Mouse (Mus musculus): Measurements from ENCODE around the gene Clec11a. TPM values are rescaled to one million over a fixed set of nuclear protein-coding genes. Genes with fewer than 3 reads are reported as not detected.
"Not testable (repeated sequence)": the region's sequence is repeated elsewhere in the genome, so short reads cannot be mapped to it uniquely, and the experiment has no call there.

Gene Clec11a
- polyA plus RNA-seq, 1 experiment from 2014 or later: 0.81 TPM

- H3K9me3 ChIP-seq (ENCODE audit: control insufficient read depth, low read length): no peaks in the 10 kb centered on the region
- H3K4me2 ChIP-seq (ENCODE audit: low read length): no peak overlapping the region
- peaks cover 53% of the 10 kb centered on the region for H3K27me3 ChIP-seq (ENCODE audit: control insufficient read depth, insufficient read depth, low read length)
- 50% methylated on average over 9 of the region's 9 CpGs for WGBS
- peaks cover 3 to 22% of the 10 kb centered on the region in 2 experiments; a peak in 3 of 4 replicates for H3K4me1 ChIP-seq (ENCODE audit: control insufficient read depth in 2 of 2, insufficient read depth in 2 of 2, low read length in 2 of 2)
- no peaks in the 10 kb centered on the region for H3K36me3 ChIP-seq (ENCODE audit: control insufficient read depth, insufficient read depth, low read length)
- no peak overlapping the region for H3K27ac ChIP-seq (replicated peaks in 1 of 2; ENCODE audit: control insufficient read depth in 1 of 2, insufficient read depth in 1 of 2, low read depth in 2 of 2, low read length in 2 of 2)
- no peak overlapping the region for H3K4me3 ChIP-seq (ENCODE audit: control insufficient read depth in 1 of 2, insufficient read depth in 1 of 2, low read depth in 1 of 2, low read length in 2 of 2)
- H3K9ac ChIP-seq (ENCODE audit: low read length): no peak overlapping the region
- no peak for ATAC-seq (ENCODE audit: insufficient number of reproducible peaks, insufficient read depth, low FRiP score, low read depth)
Observed at GRCm38 (mm10) chr7:44307261-44308020, 739 bp upstream of the Clec11a start.

- Histone ChIP-seq H3K9ac (ENCODE audit: low read length) (no peak overlapping the region), H3K36me3 (ENCODE audit: control insufficient read depth, insufficient read depth, low read length) (no peaks in the 10 kb centered on the region), H3K9me3 (ENCODE audit: control insufficient read depth, low read length) (no peaks in the 10 kb centered on the region), H3K27me3 (ENCODE audit: control insufficient read depth, insufficient read depth, low read length) (peaks cover 38% of the 10 kb centered on the region), H3K4me1 (ENCODE audit: control insufficient read depth in 2 of 2, insufficient read depth in 2 of 2, low read length in 2 of 2) (peaks cover 3 to 12% of the 10 kb centered on the region in 2 experiments; a peak in 3 of 4 replicates), H3K27ac (replicated peaks in 1 of 2; ENCODE audit: control insufficient read depth in 1 of 2, insufficient read depth in 1 of 2, low read depth in 2 of 2, low read length in 2 of 2) (0 out of 4 replicates have a peak overlapping the region, but pooled peaks of 1 of the 2 experiments have one; percentile 45), H3K4me3 (ENCODE audit: control insufficient read depth in 1 of 2, insufficient read depth in 1 of 2, low read depth in 1 of 2, low read length in 2 of 2) (peak overlapping the region; percentile 58 to 71; a peak in 3 of 4 replicates), H3K4me2 (ENCODE audit: low read length) (peak overlapping the region; percentile 90)
- no peak for ATAC-seq (ENCODE audit: insufficient number of reproducible peaks, insufficient read depth, low FRiP score, low read depth)
- WGBS: 13% methylated on average over 16 of the region's 16 CpGs
Observed at GRCm38 (mm10) chr7:44305686-44306085, 1.0 kb downstream of the Clec11a start.

GRCm38 (mm10) chr7:44304775-44305641 lies 1.7 kb downstream of the Clec11a start:
- WGBS: under 1% methylated on average over 49 of the region's 49 CpGs
- peaks cover 35% of the 10 kb centered on the region for H3K27me3 ChIP-seq (ENCODE audit: control insufficient read depth, insufficient read depth, low read length)

GRCm38 (mm10) chr7:44304463-44304774 lies 2.3 kb downstream of the Clec11a start:
- peaks cover 32% of the 10 kb centered on the region for H3K27me3 ChIP-seq (ENCODE audit: control insufficient read depth, insufficient read depth, low read length)
- H3K4me3 ChIP-seq (ENCODE audit: control insufficient read depth in 1 of 2, insufficient read depth in 1 of 2, low read depth in 1 of 2, low read length in 2 of 2): peak overlapping the region; percentile 58 to 71
- ATAC-seq (ENCODE audit: insufficient number of reproducible peaks, insufficient read depth, low FRiP score, low read depth): peak; percentile 25; the same call in 1 of the 2 replicates
- no peaks in the 10 kb centered on the region for H3K36me3 ChIP-seq (ENCODE audit: control insufficient read depth, insufficient read depth, low read length)
- H3K27ac ChIP-seq (replicated peaks in 1 of 2; ENCODE audit: control insufficient read depth in 1 of 2, insufficient read depth in 1 of 2, low read depth in 2 of 2, low read length in 2 of 2): peak overlapping the region; percentile 61 to 84
- peak overlapping the region; percentile 90 for H3K4me2 ChIP-seq (ENCODE audit: low read length)
- peak overlapping the region; percentile 89 for H3K9ac ChIP-seq (ENCODE audit: low read length)
- WGBS: under 1% methylated on average over 25 of the region's 25 CpGs
- H3K9me3 ChIP-seq (ENCODE audit: control insufficient read depth, low read length): no peaks in the 10 kb centered on the region
- H3K4me1 ChIP-seq (ENCODE audit: control insufficient read depth in 2 of 2, insufficient read depth in 2 of 2, low read length in 2 of 2): peaks cover 3 to 7% of the 10 kb centered on the region in 2 experiments; a peak in 3 of 4 replicates

More at GRCm38 (mm10) chr7:44304775-44305641, 1.7 kb downstream of the Clec11a start:
- Histone ChIP-seq H3K36me3 (ENCODE audit: control insufficient read depth, insufficient read depth, low read length) (no peaks in the 10 kb centered on the region), H3K9me3 (ENCODE audit: control insufficient read depth, low read length) (no peaks in the 10 kb centered on the region), H3K9ac (ENCODE audit: low read length) (peak overlapping the region; percentile 89), H3K4me1 (ENCODE audit: control insufficient read depth in 2 of 2, insufficient read depth in 2 of 2, low read length in 2 of 2) (peaks cover 3 to 7% of the 10 kb centered on the region in 2 experiments; a peak in 3 of 4 replicates), H3K27ac (replicated peaks in 1 of 2; ENCODE audit: control insufficient read depth in 1 of 2, insufficient read depth in 1 of 2, low read depth in 2 of 2, low read length in 2 of 2) (peak overlapping the region; percentile 61 to 84), H3K4me2 (ENCODE audit: low read length) (peak overlapping the region; percentile 90), H3K4me3 (ENCODE audit: control insufficient read depth in 1 of 2, insufficient read depth in 1 of 2, low read depth in 1 of 2, low read length in 2 of 2) (peak overlapping the region; percentile 58 to 71)
- ATAC-seq (ENCODE audit: insufficient number of reproducible peaks, insufficient read depth, low FRiP score, low read depth): peak; percentile 93

GRCm38 (mm10) chr7:44303346-44304340 lies 3.1 kb downstream of the Clec11a start:
- H3K27me3 ChIP-seq (ENCODE audit: control insufficient read depth, insufficient read depth, low read length): peaks cover 24% of the 10 kb centered on the region
- no peak for ATAC-seq (ENCODE audit: insufficient number of reproducible peaks, insufficient read depth, low FRiP score, low read depth)
- no peaks in the 10 kb centered on the region for H3K9me3 ChIP-seq (ENCODE audit: control insufficient read depth, low read length)
- peak overlapping the region; percentile 58 to 71; a peak in 3 of 4 replicates for H3K4me3 ChIP-seq (ENCODE audit: control insufficient read depth in 1 of 2, insufficient read depth in 1 of 2, low read depth in 1 of 2, low read length in 2 of 2)
- H3K27ac ChIP-seq (replicated peaks in 1 of 2; ENCODE audit: control insufficient read depth in 1 of 2, insufficient read depth in 1 of 2, low read depth in 2 of 2, low read length in 2 of 2): 0 out of 4 replicates have a peak overlapping the region, but pooled peaks of 1 of the 2 experiments have one; percentile 61
- H3K4me2 ChIP-seq (ENCODE audit: low read length): peak overlapping the region; percentile 90
- WGBS: 85% methylated on average over 14 of the region's 14 CpGs
- H3K36me3 ChIP-seq (ENCODE audit: control insufficient read depth, insufficient read depth, low read length): no peaks in the 10 kb centered on the region
- H3K9ac ChIP-seq (ENCODE audit: low read length): peak overlapping the region; percentile 89
- H3K4me1 ChIP-seq (ENCODE audit: control insufficient read depth in 2 of 2, insufficient read depth in 2 of 2, low read length in 2 of 2): peaks cover 3 to 7% of the 10 kb centered on the region in 2 experiments; a peak in 3 of 4 replicates

DNA sequence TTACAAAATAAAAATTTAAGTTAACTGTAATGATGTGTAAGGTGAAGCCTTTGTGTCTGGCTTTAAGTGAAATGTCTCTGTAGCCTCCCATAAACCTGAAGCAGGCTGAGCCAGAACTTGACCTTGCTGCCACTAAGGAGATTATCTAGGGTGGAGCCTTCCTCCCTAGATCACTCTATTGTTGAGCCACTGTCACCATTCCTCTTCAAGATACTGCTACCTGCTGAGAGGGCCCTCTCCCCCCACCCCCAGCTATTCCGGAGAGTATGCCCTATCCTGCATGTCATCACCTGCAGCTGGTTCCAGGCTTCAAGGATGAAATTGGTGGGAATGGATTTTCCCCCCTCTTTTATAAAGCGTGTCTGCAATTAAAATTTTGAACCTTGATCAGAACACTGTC lies 9.2 kb downstream of the Clec11a start:
- H3K27ac ChIP-seq (replicated peaks in 1 of 2; ENCODE audit: control insufficient read depth in 1 of 2, insufficient read depth in 1 of 2, low read depth in 2 of 2, low read length in 2 of 2); H3K4me3 ChIP-seq (ENCODE audit: control insufficient read depth in 1 of 2, insufficient read depth in 1 of 2, low read depth in 1 of 2, low read length in 2 of 2); H3K4me2 ChIP-seq (ENCODE audit: low read length); H3K9me3 ChIP-seq (ENCODE audit: control insufficient read depth, low read length); H3K27me3 ChIP-seq (ENCODE audit: control insufficient read depth, insufficient read depth, low read length); H3K36me3 ChIP-seq (ENCODE audit: control insufficient read depth, insufficient read depth, low read length); H3K9ac ChIP-seq (ENCODE audit: low read length); ATAC-seq (ENCODE audit: insufficient number of reproducible peaks, insufficient read depth, low FRiP score, low read depth); H3K4me1 ChIP-seq (ENCODE audit: control insufficient read depth in 2 of 2, insufficient read depth in 2 of 2, low read length in 2 of 2): not testable (repeated sequence)
- WGBS: 83% methylated on average over 2 of the region's 2 CpGs
